Mouse (Mus musculus) embryo, embryonic 9.5 days (tissue): ENCODE measurements around the gene Slc7a7.

ENCODE experiments used
- DNase-seq: peaks from one replicate; pipeline ENCODE4 v3.0.0-alpha.2; 2017; ENCODE audit errors: extremely low spot score

Slc7a7 gene

GRCm38 (mm10) chr14:54412629-54413170 is 4.9 kb downstream of the Slc7a7 start:
- DNase-seq, result peak; percentile 67

- DNase-seq, result no peak
Measured at GRCm38 (mm10) chr14:54412000-54412576, 5.5 kb downstream of the Slc7a7 start.

GRCm38 (mm10) chr14:54409980-54410810 is 7.4 kb downstream of the Slc7a7 start:
- no peak for DNase-seq

GRCm38 (mm10) chr14:54409057-54409645 is 8.4 kb downstream of the Slc7a7 start:
- no peak for DNase-seq

DNA sequence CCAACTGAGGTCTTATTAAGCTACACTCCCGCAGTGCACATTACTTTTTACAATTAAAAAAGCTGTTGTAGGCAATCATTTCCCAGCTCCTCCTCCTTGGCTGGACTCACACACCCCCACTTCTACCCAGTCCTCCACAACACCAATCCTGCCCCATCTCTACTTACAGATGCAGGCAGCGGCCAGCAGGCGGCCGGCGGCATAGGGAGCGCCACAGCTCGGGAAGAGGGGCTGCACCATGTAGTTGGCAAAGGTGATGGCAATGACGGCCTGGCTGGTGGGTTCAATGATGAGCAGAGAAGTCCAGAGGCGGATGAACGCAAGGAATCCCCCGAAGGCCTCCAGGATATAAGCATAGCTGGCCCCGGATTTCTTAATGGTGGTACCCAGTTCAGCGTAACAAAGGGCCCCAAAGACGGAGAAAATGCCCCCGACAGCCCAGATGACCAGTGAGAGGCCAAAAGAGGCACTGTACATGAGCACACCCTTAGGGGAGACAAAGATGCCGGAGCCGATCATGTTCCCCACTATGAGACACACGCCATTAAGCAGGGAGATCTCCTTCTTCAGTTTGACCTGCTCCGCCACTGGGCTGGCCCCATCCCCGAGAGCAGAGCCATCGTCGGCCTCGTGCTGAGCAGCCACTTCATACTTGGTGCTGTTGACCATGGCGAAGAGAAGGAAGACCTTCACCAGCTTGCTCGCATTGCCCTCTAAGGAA is 9.1 kb downstream of the Slc7a7 start:
- DNase-seq, result no peak

DNA sequence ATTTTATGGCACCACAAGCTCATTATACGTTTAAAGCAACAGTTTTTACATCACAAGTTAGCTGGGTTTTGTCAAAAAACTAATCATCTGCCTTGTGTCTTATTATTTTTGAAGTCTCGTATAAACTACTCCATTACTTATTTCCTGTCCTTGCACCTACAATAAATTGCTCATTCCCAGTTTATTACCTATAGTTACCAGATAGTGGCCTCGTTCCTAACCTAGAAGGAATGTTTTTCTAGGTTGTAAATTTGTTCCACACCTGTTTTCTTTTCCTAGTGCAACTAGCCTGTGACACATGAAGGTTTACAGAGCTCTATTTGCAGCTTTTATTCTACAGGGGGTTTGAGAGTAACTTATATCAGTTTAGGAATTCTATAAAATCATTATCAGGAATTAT is 15.9 kb downstream of the Slc7a7 start:
- no peak for DNase-seq

DNA sequence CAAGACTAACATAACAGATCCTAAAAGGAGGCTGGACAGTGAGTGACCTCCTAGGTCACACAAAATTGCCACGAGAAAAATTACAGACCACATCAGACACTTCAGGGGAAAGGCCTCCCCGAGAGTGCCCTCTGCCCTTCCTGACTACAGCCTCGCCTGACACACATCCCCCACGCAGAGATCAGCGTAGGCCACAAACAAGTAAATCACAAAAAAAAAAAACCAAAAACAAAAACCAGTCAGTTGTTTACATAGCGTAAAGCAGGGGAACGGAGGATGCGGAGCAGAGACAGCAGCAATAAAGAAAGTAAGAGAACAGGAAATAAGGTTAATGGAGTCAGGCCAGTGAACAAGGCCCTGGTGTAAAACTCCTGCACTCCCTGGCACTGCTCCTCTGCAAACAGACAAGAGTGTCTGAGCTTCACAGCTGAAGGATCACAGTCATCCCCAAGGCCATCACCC is 18.6 kb downstream of the Slc7a7 start:
- DNase-seq, result no peak

GRCm38 (mm10) chr14:54398528-54398916 is 19.1 kb downstream of the Slc7a7 start:
- no peak for DNase-seq

DNA sequence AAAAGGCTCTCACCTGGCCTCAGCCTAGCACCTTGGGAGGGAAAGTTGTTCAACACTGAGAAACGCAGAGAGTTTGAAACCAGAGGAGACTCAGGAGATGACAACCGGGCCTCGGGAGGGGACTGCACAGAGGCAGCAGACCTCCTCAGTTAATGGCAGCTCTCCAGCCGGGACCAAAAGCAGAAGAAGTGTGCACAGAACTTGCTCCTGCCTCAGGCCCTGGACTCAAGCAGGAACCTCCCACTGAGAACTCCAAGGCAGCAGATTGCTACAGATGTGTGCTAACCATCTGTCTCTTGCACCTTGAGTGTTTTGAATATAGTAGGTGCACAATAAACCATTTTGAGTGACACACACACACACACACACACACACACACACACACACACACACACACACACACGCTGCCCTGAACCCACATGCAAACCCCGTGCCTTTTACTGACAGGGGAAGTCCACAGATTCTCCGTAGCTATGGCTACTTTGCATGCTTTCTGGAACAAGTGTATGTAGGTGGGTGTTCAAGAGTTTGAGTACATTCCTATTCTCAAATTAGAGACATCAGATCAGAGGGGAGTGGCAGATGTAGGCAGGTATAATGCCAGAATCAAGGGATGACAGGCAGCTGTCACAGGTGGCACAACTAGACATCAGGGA is 19.6 kb downstream of the Slc7a7 start:
- no peak for DNase-seq

GRCm38 (mm10) chr14:54396685-54397084 is 20.9 kb downstream of the Slc7a7 start:
- no peak for DNase-seq

DNA sequence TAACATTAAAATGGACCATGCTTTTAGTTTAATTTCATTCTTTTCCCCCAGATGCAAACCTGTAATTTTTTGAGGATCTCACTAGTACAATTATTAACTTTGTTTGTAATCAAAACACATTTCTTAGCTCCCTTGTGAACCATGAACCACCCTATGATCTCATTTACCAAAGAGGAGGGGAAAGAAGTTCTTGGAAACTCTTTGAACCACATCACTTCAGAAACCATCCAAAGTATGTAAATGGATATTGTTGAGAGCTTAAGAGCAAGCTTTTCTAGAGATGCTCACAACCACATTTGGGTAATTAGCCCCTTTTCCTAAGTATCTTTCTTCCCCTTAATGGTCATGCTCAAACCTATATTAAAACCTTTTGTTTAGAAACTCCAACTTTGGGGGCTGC is 23.3 kb downstream of the Slc7a7 start:
- DNase-seq, result no peak

DNA sequence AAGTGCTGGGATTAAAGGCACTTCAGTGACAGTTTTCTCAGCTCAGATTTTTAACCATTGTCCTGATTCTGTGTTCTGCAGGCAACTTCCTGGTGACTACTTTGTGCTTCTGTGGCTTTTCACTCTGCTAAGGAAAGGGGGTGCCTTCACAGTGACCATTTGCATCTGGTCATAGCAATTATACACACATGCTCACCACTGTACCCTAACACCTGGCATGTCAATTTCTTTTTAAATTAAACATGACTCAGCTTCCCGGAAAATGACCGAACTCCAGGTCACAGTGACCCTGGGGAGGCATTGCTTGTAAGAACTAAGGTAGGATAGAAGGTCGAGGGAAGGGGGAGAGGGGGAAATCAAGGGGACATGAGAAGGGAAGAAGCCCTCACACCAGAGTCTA is 23.8 kb downstream of the Slc7a7 start:
- DNase-seq, result no peak

DNA sequence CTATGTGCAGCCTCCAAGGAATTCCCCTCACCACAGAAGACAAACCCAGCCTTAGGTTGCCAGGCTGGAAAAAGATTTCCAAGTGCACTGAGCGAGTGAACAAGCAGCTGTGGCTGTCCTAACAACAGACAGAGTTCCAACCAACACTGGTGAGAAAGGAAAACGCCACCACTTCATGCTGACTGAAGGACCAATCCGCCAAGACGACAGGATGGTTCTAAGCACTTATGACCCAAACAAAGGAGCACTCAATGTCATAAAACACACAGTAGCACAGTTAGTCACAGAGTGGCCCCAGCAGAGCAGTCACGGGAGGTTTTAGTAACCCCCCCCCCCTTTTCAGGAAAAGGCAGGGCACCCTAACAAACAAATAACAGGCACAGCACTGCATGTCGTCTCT is 26.7 kb downstream of the Slc7a7 start:
- no peak for DNase-seq

GRCm38 (mm10) chr14:54387546-54387945 is 30.0 kb downstream of the Slc7a7 start:
- DNase-seq, result no peak

DNA sequence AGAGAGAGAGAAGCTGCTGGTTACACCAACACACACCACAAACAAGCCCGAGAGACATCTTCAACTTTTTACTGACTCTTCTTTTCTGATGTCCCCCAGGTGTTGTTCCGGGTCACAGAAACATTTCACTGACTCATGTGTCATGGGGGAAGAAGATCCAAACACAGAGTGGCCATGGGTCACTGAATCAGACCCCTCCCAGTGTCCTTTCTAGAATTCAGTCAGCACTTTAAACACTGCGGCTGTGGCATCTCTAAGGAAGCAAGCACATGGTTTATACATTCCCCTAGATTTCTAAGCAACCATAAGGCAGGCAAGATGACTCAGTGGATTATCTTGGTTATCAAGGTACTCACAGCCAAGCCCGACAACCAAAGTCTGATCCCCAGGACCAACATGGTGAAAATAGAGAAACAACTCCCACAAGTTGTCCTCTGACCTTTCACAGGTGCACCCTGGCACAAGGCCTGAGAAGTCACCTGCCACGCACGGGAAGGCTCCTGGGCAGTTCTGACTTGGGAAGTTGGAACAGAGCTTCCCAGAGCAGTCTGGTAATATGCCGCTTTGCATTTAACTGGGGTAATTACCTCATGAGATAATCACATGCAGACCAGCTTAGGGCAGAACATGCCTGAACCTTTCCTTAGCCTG is 31.5 kb downstream of the Slc7a7 start:
- no peak for DNase-seq

DNA sequence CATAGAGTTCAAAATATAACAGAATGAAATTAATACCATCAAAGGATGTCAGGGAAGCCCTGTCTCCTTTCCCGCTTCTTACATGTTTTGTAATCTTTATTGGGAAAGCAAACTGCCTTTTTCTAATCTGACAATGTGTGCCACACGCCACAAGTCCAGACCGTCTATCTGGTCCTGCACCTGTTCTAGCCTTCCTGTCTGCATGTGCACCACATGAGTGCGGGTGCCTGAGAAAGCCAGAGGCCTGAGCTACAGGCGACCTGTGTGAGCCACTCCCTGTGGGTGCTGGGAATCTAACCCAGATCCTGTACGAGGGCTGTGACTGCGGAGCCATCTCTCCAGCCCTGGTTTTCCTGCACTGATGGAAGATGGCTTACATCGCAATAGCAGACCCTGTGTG is 33.2 kb downstream of the Slc7a7 start:
- DNase-seq, result no peak

DNA sequence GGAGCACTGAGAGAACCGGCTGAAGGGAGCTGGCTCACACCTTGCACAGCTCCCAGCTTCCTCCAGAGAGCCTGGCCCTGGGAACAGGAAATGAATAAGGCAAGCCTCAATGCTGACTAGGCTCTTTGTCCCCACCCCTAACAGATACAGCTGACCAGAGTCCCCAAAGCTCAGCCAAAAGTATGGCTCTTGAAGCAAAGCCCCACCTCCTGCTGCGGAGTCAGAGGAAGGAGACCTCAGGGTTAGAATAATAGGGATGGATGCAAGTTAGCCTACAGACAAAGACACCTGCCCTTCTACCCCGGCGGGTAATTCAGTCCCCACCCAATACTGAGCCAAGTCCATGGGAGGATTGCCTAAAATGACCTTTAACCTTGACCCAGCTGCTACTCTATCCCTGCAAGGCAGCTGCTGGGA is 34.2 kb downstream of the Slc7a7 start:
- DNase-seq, result no peak

GRCm38 (mm10) chr14:54382641-54383040 is 34.9 kb downstream of the Slc7a7 start:
- DNase-seq, result no peak

- DNase-seq, result no peak
Measured at GRCm38 (mm10) chr14:54381816-54382215, 35.8 kb downstream of the Slc7a7 start.

GRCm38 (mm10) chr14:54380616-54381015 is 37.0 kb downstream of the Slc7a7 start:
- DNase-seq, result no peak

- no peak for DNase-seq
Measured at GRCm38 (mm10) chr14:54379571-54379970, 38.0 kb downstream of the Slc7a7 start.
